Mouse (Mus musculus): ENCODE results near the gene Apopt1.
"Not testable (repeated sequence)": the region's sequence is repeated elsewhere in the genome, so short reads cannot be mapped to it uniquely, and the experiment has no call there.

The Apopt1 gene

DNA sequence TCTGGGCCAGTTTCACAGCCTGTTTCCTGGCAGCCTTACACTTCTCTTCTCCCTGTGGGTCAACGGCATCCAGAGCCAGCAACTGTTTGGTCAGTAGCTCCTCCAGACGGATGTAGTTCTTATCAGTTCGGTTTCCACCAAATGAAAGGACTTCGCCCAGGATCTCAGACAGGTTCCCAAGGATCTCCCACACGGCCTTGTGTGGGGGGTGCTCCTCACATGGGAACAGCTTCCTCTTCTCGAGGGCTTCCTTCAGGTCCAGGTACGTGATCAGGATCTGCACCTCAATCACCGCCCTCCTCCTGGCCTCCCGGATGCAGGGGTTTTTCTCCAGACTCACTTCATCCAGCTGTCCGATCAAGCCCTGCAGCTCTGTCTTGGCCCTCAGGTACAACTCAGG lies 3.0 kb upstream of the Apopt1 start:
- DNase-seq = no peak

DNA sequence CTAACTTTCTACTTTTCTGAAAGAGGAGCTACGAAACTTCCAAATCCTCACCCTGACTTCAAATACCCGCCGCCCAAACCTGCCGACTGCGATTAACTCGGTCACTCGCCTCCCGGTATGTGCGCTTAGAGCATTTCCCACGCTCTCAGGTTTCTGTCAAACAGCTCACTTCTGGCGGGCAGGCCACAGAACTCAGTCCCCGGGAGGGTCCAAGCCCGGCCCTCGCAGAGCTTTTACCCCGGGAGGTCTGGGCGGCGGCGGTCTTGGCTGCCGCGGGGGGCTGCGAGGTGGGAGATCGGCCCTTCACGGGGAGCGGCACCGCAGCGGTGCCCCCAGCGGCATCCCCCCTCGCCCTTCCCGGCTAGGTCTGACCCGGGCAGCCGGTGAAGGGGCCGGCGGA lies 585 bp upstream of the Apopt1 start:
- DNase-seq = no peak

DNA sequence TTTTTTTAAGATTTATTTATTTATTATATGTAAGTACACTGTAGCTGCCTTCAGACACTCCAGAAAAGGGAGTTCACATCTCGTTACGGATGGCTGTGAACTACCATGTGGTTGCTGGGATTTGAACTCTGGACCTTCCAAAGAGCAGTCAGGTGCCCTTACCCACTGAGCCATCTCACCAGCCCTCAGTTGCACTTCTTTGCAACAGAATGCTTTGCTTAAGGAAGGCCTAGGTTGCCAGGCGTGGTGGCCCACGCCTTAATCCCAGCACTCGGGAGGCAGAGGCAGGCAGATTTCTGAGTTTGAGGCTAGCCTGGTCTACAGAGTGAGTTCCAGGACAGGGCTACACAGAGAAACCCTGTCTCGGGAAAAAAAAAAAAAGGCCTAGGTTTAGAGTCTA lies 819 bp downstream of the Apopt1 start:
- DNase-seq = not testable (repeated sequence)

DNA sequence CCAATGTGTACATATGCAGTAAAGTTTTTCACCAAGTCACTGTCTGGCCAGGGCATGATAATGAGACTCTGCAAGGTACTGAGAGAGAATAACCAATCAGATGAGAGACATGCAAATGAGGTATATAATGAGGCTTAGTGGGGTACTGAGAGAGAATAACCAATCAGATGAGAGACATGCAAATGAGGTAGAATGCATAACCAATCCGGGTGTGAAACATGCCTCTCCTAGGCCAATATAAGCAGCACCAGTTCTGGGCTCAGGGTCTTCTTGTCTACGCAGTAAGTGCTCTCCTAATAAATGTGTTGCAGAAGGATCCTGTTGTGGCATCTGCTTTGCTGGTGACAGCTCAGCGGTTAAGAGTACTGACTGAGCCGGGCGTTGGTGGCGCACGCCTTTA lies 3.4 kb downstream of the Apopt1 start:
- no peak for DNase-seq

DNA sequence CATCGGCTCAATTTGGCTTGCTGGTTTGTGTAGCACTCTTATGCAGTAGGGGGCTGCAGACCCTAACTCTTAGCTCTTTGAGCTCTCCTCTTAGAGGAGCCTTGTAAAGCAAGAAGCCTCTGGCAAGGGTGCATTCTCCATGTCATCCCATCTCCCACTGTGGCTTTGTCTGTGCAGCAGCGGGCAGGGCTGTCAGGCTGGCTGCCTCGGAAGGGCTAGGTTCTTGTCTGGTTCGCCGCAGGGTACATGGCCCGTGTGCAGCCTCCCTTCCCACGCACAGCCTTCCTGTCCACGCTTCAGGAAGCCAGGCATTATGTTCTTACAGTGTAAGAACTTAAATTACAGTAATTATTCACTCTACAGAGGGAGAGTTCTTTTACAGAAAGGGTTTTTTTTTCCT lies 5.6 kb downstream of the Apopt1 start:
- no peak for DNase-seq

DNA sequence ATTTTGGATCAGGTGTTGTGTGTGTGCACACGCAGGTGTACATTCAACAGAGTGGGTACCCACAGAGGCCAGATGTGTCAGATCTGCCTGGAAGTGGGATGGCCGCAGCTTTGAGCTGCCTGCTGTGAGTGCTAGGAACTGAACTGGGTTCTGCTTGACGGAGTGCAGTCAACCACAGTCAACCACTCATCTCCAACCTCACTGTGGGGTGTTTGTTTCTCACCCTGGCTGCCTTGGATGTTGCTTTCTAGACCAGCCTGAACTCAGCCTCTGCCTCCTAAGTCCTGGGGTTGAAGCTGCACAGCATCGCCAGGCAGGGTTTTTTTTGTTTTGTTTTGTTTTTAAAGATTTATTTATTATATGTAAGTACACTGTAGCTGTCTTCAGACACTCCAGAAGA lies 7.2 kb downstream of the Apopt1 start:
- no peak for DNase-seq

DNA sequence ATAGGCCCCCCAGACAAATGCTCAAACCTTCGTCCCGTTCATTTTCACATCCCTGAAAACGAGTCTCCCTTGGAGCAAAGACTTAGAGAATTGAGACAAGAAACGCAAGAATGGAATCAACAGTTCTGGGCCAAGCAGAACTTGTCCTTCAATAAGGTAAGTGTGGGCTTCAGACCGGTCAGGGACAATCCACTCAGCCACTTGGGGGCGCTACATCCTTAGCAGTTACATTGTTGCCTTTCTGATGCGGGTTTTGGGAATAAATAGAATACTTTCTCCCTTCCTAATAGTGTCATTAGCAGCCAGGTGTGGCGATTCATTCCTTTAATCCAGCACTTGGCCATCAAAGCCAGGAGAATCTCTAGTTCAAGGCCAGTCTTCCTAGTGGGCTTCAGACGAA lies 9.6 kb downstream of the Apopt1 start:
- peak; percentile 41 for DNase-seq

DNA sequence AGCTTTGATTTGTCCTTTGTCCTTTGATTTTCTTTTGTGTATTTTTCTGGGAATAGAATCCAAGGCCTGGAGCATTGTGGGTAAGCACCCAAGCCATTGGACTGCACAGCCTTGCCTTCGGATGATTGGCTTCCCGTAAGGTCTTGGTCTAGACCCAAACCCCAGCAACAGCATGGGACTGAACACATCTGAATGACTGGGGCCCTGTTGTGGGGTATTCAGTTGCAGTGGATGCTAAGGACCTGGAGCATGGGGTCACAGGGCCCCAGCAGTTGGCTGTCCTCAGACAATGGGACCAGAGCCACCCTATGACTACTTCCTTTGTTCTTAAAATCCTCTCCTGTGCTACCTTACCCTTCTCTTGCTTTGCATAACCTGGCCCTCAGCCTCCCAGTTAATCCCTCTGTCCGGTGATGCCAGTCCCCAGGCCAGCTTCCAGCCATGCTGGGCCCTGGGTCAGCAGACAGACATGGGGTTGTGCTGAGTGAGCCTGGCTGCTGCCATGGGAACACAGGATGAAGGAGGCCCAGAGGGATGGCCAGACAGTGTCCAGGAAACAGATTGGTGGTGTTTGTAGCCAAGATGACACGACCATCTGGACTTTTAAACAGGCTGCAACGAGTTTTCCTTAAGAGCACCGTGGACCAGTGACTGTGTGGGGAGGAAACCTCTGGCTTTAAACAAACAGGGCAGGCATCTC lies 11.7 kb downstream of the Apopt1 start:
- no peak for DNase-seq

DNA sequence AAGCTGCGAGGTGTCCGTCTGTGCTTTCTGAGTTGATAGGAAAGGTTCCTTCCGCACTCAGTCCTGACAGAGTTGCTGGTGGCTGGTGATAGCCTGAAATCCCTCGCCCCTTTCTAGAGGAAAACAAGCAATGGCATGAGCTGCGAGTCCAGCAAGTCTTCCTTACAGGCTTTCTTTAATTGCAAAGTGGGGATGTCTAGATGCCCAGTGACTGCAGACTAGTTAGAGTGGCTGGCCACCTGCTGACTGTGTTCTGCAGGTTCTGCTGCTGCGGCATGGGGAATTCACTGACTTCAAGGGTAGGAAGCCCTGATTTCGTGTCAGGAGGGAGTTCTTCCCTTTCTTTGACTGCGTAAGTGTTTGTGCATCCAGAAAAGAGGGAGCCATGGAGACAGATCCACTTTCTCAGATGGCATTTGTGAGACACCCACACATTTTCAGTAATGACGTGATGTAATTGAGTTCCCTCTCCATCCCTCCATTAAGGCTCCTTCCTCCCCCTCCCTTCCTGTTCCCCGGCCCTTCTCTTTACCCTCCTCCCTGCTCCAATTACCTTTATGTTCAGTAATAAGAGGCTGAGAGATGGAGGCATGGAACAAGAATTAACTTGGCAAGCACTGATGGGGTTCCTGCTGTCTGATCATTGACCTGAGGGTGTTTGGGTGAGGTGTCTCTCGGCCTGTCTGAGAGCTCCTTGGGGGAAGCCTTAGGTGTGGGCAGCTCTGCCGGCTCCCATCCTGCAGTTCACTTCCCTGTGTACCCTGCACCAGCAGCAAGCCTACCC lies 12.5 kb downstream of the Apopt1 start:
- no peak for DNase-seq

DNA sequence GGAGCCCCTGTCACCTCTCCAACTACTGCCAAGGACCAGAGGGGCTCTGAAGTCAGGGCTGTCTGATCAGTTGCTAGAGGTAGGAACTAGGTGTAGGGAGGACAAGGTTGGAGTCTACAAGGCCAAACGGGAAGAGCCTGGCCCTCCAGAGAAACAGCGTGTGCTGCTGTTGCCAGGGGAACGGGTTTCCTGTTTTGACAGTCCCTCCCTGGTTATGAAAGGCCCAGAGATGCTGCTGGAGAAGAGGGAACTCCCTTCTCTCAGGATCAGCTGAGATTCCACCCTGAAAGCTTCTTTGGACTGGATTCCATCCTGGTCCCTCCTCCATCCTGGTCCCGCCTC lies 13.0 kb downstream of the Apopt1 start:
- DNase-seq = no peak

DNA sequence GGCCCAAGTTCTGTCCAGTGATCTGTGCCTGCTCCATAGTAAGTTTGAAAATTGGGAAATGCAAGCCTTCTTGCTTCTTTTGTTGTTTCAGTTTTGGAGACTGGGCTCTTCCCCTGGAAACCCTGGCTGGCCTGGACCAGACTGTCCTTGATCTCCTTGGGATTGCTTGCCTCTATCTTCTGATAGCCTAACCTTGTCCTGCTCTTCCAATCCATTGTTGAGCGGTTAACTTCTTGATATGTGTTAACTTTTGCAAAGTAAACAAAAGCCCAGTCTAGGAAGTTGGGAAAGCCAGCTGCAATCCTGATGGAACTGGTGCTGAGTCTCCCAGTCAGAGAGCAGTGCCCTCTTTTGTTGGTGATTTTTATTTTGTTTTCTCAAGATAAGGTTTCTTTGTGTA lies 14.9 kb downstream of the Apopt1 start:
- no peak for DNase-seq

DNA sequence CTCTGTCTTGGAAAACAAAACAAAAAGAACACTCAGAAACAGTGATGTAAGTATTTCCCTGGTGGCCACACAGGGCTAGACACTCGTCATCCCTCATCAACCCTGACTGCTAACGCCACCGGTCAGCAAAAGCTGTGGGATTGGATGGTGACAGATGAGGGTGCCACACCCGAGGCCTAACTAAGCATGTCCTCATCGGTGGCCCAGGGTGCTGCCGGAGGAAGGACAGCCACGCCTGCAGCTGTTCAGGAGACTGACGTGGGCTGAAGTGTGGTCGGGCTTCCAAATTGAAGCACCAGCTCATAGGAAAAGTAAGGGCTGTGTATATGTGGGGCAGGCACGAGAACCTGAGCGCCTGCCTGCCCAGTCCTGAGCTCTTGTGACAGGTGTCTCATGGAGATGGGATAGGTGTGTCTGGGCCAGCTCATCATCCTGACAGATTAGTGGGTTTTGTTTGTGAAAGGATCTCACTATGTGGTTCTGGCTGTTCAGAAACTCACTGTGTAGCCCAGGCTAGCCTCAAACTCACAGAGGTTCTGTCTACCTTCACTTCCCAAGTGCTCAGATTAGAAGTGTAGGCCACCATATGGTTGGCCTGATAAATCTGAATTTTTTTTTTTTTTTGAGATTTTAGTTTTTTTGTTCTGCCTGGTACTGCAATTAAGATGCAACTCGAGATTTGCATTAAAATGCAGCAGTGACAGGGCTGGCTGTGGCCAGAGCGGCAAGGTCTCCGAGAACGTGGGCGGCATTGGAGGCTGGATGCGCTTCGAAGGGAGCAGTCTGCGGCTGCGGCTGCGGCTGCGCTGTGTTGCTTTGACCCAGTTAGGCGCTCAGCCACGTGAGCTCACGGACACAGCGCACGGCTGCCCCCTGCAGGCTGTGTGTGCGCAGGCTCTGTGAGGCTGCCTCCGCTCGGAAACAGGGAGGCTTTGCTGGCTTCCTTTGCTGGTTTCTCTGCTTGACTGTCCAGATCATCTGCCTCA lies 19.1 kb downstream of the Apopt1 start:
- DNase-seq = peak; percentile 89

DNA sequence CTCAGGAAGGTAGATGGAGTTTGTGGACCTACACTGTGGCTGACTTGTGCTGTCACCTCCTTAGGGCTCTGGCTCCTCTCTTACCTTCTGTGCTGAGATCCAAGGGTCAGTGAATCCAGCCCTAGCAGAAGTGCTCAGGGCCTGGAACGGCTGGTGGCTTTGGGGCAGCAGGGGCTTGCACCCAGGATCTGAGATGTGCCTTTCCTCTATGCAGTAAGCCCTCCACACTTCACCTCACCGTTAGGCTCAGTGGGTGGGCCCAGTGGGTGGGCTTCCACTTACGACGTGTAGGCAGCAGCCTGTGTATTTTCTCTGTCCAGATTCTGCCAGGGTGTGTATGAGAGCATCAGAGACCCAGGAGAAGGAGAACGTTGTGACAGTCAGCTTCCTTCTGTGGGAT lies 19.9 kb downstream of the Apopt1 start:
- no peak for DNase-seq

DNA sequence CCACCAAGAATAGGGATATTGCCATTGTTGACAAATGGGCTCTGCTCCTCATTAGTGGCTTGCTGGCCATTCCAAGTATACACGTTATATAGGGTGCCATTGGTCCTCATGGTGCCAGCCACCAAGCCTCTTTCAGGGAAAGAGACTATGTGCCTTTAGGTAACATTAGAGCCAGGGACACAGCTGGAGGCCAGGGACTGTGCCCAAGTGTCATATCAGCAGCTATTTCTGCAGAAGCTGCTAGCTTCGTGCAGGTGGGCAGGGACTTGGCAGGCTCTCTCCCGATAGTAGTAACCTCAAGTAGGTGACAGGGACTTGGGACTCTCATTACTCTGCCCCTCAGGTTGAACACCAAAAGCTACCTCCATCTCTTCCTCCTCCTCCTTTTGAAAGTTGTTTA lies 21.9 kb downstream of the Apopt1 start:
- DNase-seq = no peak

DNA sequence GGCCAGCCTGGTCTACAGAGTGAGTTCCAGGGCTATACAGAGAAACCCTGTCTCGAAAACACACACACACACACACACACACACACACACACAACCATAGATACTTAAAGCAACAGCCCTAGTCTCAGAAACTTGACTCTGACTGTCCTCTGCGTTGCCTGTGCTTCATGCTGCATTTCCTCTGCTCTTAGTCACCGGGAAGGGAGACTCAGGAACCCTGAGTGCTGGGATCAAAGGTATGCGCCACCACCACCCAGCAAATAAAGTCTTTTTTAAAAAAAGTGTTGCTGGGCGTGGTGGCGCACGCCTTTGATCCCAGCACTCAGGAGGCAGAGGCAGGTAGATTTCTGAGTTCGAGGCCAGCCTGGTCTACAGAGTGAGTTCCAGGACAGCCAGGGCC lies 23.6 kb downstream of the Apopt1 start:
- not testable (repeated sequence) for DNase-seq

DNA sequence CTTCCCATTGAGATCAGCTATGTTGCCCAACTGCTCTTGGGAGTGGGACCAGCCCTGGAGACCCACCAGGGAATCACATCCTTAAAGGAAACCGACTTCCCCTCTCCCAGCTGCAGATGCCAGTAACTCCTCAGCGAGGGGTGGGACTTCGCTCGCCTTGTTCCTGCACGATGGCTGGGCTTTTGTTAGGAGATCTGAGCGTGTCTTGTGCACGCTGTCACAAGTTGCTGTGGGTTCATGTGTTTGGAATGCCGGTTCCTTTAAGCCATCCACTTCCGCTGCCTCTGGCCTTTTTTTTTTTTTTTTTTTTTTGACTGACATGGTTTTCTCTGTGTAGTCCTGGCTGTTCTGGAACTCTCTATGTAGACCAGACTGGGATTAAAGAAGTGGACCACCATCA lies 24.3 kb downstream of the Apopt1 start:
- DNase-seq = no peak

DNA sequence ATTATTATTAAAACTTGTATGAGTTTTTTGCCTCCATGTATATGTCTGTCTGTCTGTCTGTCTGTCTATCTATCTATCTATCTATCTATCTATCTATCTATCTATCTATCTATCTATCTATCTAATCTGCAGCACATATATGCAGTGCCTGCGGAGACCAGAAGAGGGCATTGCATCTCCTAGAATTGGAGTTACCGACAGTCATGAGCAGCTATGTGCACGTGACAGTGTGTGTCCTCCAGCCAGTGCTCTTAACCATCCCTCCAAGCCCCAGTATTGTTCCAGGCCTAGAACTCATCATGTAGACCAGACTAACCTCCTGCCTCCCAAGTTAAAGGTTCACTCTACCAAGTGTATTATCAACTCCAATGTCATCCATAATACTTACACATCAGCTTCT lies 25.7 kb downstream of the Apopt1 start:
- DNase-seq = peak; percentile 79

DNA sequence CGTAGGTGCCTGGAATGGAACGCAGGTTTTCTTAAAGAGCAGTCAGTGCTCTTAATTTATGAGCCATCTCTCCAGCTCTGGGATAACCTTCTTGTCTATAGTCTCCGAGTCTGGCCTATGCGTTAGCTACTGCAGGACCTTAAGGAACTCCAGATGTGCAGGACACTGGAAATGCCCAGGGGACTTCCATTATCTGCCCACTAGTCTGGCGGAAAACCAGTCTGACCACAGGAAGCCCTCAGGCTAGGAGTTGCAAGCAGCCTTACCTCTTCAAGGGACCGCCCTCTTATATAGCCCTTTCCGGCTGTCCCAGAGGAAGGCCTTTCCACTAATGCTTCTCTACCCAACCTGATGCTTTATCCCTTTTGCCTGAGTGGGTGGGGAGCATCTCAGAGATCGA lies 28.3 kb downstream of the Apopt1 start:
- no peak for DNase-seq

DNA sequence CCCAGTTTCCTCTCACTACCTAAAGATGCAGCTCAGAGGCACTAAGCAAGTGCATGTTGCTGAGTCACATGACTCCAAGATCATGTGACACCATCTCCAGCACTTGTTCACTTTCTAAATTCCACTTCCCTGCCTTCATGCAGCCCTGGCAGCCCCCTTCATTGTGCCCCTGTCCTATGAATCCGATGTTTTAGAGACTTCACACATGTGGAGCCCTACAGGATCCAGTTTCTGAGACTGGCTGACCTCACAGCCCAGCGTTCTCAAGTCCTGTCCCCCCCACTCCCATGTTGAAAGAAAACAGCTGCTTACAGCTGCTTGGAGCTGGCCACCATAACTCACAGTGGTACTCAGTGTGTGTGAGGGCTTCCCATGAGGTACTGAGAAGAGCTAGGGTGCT lies 30.4 kb downstream of the Apopt1 start:
- DNase-seq = peak; percentile 25

DNA sequence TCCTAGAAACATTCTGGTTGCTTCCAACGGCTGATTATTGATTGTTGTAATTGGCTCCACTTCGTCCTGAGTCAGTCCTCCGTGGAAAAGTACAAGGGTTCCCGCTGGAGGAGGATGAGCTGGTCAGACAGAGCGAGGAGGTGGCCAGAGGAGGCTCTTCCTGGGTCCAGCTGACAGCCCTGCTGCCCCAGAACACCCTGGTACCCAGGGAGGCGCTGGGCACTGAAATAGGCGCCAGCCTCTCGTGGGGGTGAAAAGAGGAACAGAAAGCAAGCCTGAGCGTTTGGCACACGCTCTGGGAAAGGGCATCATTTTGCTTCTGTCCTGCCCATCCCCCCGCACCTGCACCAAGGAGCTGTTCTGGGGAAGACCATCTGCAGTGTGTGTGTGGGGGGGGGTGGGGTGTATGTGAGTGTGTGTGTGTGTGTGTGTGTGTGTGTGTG lies 30.9 kb downstream of the Apopt1 start:
- no peak for DNase-seq

DNA sequence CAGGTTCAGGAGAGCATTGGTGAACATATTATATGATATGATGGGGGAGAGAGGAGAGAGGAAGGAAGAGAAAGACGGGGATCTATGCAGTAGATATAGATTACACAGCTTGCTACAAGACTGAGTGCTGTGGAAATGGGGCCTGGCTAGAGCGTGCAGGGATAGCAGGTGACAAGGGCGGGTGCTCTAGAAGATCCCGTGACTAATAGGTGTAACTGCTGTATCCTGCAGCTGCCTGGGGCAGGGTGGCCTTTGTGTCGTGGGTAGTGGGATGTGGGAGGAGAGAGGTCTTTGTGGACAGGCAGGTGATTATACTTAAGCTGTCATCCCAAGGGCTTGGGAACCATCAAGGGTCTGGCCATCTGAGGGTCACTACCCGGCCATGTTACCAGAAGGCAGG lies 32.2 kb downstream of the Apopt1 start:
- no peak for DNase-seq

DNA sequence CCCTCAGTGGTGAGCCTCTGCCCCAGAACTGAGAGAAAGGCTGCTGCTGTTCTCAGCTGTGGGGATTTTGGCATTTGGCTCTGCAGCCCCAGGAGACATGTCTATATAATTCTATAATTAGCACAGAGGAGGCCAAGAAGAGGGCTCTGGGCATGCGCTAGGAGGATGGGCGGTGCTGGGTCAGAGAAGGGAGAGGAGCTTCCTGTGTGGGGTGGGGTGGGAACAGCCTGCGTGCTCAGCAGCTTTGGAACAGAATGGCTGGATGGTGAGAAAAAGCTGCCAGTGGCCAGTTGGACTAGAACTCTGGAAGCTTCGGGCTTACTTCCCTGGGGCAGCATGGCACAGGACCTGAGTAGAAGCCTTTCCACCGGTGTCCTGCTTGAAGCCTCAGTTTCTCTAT lies 33.0 kb downstream of the Apopt1 start:
- peak; percentile 56 for DNase-seq

DNA sequence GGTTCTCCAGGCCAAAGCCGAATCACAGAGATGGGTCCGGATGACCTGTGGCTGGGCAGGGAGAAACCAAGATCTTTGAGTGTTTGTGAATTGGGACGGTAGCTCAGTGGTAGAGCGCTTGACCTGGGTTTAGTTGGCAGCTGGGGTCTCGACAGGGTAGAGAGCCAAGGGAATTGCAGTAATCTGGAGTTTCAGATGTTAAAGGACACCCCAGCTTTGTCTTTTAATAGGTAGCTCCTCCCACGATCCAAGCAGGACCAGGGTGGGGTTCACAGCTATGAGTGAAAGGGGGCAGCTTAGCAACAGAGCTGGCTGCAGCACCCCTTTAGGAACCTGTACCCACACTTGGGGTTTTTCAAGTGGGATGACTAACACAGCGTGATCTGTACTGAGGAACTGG lies 34.4 kb downstream of the Apopt1 start:
- no peak for DNase-seq

DNA sequence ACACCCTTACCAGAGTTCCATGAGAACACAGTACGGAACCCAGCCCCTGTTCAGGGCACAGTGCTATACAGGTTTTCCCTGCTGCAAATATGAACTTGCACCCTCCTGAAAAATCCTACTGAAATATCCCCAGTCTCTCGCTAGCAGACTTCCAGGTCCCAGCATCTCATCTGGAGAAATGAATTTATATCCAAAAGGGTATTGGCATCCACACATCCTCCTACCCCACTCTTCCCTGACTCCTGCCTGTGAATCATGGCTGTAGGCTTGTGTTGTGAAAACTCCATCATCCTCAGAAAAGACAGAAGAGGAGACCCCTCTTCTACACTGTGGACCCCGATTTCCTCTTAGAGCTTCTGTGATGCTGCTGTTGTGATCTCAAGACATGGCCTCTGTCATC lies 37.7 kb downstream of the Apopt1 start:
- no peak for DNase-seq

Data from kidney, adult 18-20 months (tissue).